Mouse (Mus musculus) spleen, embryonic (tissue): Measurements from ENCODE around the gene Dvl3.
"Not testable (repeated sequence)": the region's sequence is repeated elsewhere in the genome, so short reads cannot be mapped to it uniquely, and the experiment has no call there.

Experiments used
- CTCF ChIA-PET: fragments of 350-600 bp; sonication (Branson Sonifier 250); formaldehyde crosslinking; loops from one replicate; lab custom pipeline; 2022; lab: Charles Lee

Dvl3 gene

GRCm38 (mm10) chr16:20516726-20517201, at the start of gene Dvl3:
Gene Dvl3 (plus strand): TSS chr16:20516982.
- CTCF ChIA-PET = interaction anchor here (0.6 kb wide), 1 partner anchor 19 kb away, joined by 3 read pairs; no protein-coding TSS in a partner anchor

GRCm38 (mm10) chr16:20470981-20471380, 45.8 kb upstream of the Dvl3 start:
- CTCF ChIA-PET = no interaction called here

GRCm38 (mm10) chr16:20471686-20472085, 45.1 kb upstream of the Dvl3 start:
- CTCF ChIA-PET = no interaction called here

GRCm38 (mm10) chr16:20473748-20474147, 43.0 kb upstream of the Dvl3 start:
- CTCF ChIA-PET = no interaction called here

GRCm38 (mm10) chr16:20474211-20474610, 42.6 kb upstream of the Dvl3 start:
- CTCF ChIA-PET = no interaction called here

GRCm38 (mm10) chr16:20474786-20475185, 42.0 kb upstream of the Dvl3 start:
- CTCF ChIA-PET = no interaction called here

- CTCF ChIA-PET = no interaction called here
Observed at GRCm38 (mm10) chr16:20475335-20475734, 41.4 kb upstream of the Dvl3 start.

GRCm38 (mm10) chr16:20476857-20477256, 39.9 kb upstream of the Dvl3 start:
- CTCF ChIA-PET = no interaction called here

GRCm38 (mm10) chr16:20477270-20477669, 39.5 kb upstream of the Dvl3 start:
- CTCF ChIA-PET = no interaction called here

- CTCF ChIA-PET = no interaction called here
Observed at GRCm38 (mm10) chr16:20478504-20478903, 38.3 kb upstream of the Dvl3 start.

- CTCF ChIA-PET = not testable (repeated sequence)
Observed at GRCm38 (mm10) chr16:20479026-20479760, 37.6 kb upstream of the Dvl3 start.

- CTCF ChIA-PET = no interaction called here
Observed at GRCm38 (mm10) chr16:20480115-20480514, 36.7 kb upstream of the Dvl3 start.

- CTCF ChIA-PET = no interaction called here
Observed at GRCm38 (mm10) chr16:20481746-20482145, 35.0 kb upstream of the Dvl3 start.

- CTCF ChIA-PET = not testable (repeated sequence)
Observed at GRCm38 (mm10) chr16:20483716-20484115, 33.1 kb upstream of the Dvl3 start.

- CTCF ChIA-PET = no interaction called here
Observed at GRCm38 (mm10) chr16:20485061-20485460, 31.7 kb upstream of the Dvl3 start.

- CTCF ChIA-PET = no interaction called here
Observed at GRCm38 (mm10) chr16:20486048-20486447, 30.7 kb upstream of the Dvl3 start.

- CTCF ChIA-PET = no interaction called here
Observed at GRCm38 (mm10) chr16:20488151-20488550, 28.6 kb upstream of the Dvl3 start.

GRCm38 (mm10) chr16:20488751-20489150, 28.0 kb upstream of the Dvl3 start:
- CTCF ChIA-PET = not testable (repeated sequence)

GRCm38 (mm10) chr16:20489233-20489632, 27.5 kb upstream of the Dvl3 start:
- CTCF ChIA-PET = no interaction called here

GRCm38 (mm10) chr16:20490581-20490980, 26.2 kb upstream of the Dvl3 start:
- CTCF ChIA-PET = no interaction called here

GRCm38 (mm10) chr16:20491301-20491700, 25.5 kb upstream of the Dvl3 start:
- CTCF ChIA-PET = no interaction called here

GRCm38 (mm10) chr16:20493452-20493851, 23.3 kb upstream of the Dvl3 start:
- CTCF ChIA-PET = interaction anchor here (0.7 kb wide), 1 partner anchor 1641 kb away, joined by 3 read pairs; no protein-coding TSS in a partner anchor
